Mouse (Mus musculus) liver, embryonic 14.5 days (tissue): ENCODE measurements at regions not wholly inside any gene's neighbourhood (a gene's known extent, or its start where the extent isn't known, plus 50 kb on each side); places are given as distances from the start of the nearest gene placed in this dataset.

ENCODE experiments used
- CTCF ChIP-seq: IDR thresholded peaks from 2 replicates; pipeline ENCODE4 v1.5.1; 2016; ENCODE audit warnings: antibody characterized with exemption, low read depth, control low read depth
- EP300 ChIP-seq: IDR thresholded peaks from 2 replicates; pipeline ENCODE4 v1.6.1; 2016; ENCODE audit warnings: antibody characterized with exemption, low read depth

DNA sequence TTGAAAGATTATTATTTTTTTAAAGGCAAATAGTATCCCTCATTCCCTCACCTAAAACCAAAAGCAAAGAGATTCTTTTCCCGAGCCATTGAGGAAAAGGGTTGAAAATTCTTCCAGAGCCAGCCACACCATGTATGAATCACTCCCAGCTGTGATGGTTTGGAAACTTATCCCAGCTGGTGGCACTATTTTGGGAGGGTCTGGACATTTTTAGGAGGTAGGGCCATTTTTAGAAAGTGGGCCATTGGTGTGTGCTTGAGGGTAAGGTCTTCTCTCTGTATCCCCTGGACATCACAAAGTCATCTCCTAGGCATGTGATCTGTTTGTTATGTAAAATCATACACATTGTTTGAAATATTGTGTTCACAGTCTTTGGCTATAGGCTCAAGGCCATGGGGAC, 252.2 kb downstream of the Diras2 start:
- TF ChIP-seq EP300 (no peak), CTCF (no peak)
